Mouse (Mus musculus) gonadal fat pad, adult 2 months (tissue): Measurements from ENCODE around the gene Eme1. TPM values are rescaled to one million over a fixed set of nuclear protein-coding genes. Genes with fewer than 3 reads are reported as not detected.
A peak's percentile ranks its signal among the peaks of the same experiment; 100 is the strongest.
"Not testable (repeated sequence)": the region's sequence is repeated elsewhere in the genome, so short reads cannot be mapped to it uniquely, and the experiment has no call there.

ENCODE experiments used
- DNase-seq: peaks from one replicate; pipeline ENCODE4 v3.0.0-alpha.2; 2012; ENCODE audit warnings: low read depth
- polyA plus RNA-seq: library from polyadenylated mRNA; depleted of rRNA; stranded (reverse); fragments of >200 nt; gene quantifications from 2 replicates; pipeline ENCODE4 v1.2.3, GENCODE M21; 2012; rRNA removed

Gene Eme1
- 0.28 and 0.66 TPM in 2 replicates for polyA plus RNA-seq

- DNase-seq, result no peak
Observed at GRCm38 (mm10) chr11:94653663-94654436, at the start of gene Eme1, which contains the start of gene Mrpl27. TSS of gene Eme1 (minus strand) at chr11:94653964. TSS of gene Mrpl27 (plus strand) at chr11:94653767.

- DNase-seq, result no peak
Observed at GRCm38 (mm10) chr11:94702216-94702610, 48.4 kb upstream of the Eme1 start.

- no peak for DNase-seq
Observed at GRCm38 (mm10) chr11:94701401-94702215, 47.8 kb upstream of the Eme1 start.

DNA sequence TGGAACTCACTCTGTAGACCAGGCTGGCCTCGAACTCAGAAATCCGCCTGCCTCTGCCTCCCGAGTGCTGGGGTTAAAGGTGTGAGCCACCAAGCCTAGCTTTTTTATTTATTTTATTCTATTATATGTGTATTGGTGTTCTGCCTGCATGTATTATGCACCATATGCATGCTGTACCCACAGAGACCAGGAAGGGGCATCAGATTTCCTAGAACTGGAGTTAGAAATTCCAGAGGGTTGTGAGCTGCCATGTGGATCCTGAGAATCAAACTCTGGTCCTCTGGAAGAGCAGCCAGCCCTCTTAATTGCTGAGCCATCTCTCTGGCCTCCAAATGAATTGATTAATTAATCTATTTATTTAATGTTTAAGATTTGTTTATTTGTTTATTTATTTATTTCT is 45.6 kb upstream of the Eme1 start:
- no peak for DNase-seq

GRCm38 (mm10) chr11:94697703-94698464 is 44.1 kb upstream of the Eme1 start:
- no peak for DNase-seq

DNA sequence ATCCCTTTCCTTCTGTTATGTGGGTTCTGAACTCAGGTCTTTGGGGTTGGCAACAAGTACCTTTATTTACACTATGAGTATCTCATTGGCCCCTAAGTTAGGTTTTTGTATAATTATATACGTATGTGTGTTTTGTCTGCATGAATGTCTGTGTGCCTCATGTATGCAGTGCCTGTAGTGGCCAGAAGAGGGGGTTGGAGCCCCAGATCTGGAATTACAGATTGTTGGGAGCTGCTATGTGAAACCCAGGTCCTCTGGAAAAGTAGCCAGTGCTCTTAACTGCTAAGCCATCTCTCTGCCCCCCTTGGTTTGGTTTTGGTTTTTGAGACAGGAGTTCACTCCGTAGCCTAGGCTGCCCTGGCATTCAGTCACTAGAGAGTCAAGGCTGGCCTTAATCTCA is 43.4 kb upstream of the Eme1 start:
- no peak for DNase-seq

GRCm38 (mm10) chr11:94695508-94695907 is 41.7 kb upstream of the Eme1 start:
- no peak for DNase-seq

DNA sequence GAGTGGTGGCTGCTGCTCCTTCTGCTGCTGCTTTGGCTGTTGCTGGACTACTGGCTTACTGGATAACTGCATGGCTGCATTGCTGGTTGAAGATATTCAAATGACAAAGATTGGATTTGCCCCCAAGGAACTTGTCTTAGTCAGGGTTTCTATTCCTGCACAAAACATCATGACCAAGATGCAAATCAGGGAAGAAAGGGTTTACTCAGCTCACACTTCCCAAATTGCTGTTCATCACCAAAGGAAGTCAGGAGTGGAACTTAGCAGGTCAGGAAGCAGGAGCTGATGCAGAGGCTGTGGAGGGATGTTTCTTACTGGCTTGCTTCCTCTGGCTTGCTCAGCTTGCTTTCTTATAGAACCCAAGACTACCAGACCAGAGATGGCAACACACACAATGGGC is 38.7 kb upstream of the Eme1 start:
- not testable (repeated sequence) for DNase-seq

- no peak for DNase-seq
Observed at GRCm38 (mm10) chr11:94687178-94687577, 33.4 kb upstream of the Eme1 start.

DNA sequence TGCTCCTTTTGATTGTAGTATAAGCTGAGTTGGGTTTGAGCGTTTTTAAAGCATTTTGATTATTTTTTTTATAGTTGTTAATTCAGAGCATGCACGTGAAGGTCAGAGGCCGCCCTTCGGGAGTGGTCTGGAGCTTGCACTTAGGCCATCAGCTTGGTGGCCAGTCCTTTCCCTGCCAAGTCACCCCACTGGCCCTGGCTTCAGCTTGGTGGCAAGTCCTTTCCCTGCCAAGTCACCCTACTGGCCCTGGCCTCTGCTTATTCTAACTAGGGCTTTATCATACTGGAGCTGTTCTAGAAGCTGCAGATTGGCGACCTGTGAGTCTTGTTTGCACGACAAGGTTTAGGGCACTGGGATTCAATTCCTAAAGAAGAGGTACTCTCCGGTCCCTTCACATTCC is 28.7 kb upstream of the Eme1 start:
- DNase-seq, result no peak

- DNase-seq, result no peak
Observed at GRCm38 (mm10) chr11:94681640-94682039, 27.9 kb upstream of the Eme1 start.

GRCm38 (mm10) chr11:94680639-94681038 is 26.9 kb upstream of the Eme1 start:
- DNase-seq, result no peak

- DNase-seq, result no peak
Observed at GRCm38 (mm10) chr11:94677607-94678145, 23.9 kb upstream of the Eme1 start.

GRCm38 (mm10) chr11:94676754-94677606 is 23.2 kb upstream of the Eme1 start, which contains the start of gene Xylt2:
TSS of gene Xylt2 (minus strand) at chr11:94677515.
- peak; percentile 20 for DNase-seq

DNA sequence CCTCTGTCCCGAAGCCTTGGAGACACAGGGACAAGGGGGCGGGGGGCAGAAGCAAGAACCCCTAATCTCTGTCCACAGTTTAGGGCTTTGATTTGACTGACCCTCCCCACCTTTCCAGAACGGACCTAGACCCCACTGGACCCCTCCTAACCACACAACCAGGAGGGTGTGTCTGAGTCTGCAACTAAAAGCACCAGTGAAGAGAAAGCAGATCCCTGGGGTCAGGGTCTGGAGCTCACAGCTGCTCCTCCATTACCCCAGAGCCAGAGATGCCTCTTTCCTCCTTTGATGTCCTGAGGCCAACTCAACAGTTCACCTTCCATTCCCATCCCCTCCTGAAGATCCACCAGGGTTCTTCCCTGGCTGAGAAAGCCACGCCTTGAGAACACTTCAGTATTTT is 22.5 kb upstream of the Eme1 start:
- DNase-seq, result no peak

DNA sequence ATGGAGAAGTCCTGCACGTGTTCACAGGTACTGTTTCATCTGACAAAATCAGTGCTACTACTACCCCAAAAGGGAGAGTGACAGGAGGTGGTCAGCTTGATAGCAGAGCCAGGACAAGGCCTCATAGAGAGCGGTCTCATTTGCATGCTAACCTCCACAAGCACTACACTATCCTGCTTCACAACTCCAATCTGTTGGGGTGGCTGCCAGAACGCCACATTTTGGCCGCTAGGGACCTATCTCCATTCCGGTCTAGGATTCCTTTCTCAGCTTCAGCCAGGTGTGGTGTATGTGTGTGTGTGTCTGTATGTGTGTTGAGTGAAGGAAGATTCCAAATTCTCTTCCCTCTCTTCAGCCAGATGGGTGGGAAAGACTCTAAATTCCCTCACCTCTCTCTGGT is 21.7 kb upstream of the Eme1 start:
- DNase-seq, result no peak

DNA sequence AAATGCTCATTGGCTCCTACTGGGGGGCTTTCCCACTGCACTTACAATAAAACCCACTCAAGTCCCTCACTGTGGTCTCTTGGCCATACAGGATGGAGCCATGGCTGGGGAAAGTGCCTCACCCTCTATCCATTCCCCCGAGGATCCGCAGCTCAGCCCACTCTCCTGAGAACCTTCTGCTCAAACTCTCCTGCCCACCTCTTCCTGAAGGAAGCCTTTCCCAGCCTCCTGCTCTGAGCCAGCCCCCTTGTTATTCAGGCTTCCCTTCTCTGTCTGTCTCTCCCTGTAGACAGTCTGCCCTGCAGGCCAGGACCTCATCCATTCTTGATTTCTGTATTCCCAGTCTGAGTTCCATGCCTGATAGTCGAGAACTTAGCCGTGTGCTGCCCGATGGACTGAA is 21.2 kb upstream of the Eme1 start:
- no peak for DNase-seq

GRCm38 (mm10) chr11:94665281-94665680 is 11.5 kb upstream of the Eme1 start:
- DNase-seq, result no peak

- no peak for DNase-seq
Observed at GRCm38 (mm10) chr11:94661344-94661743, 7.6 kb upstream of the Eme1 start.

GRCm38 (mm10) chr11:94652973-94653372 is 791 bp downstream of the Eme1 start:
- no peak for DNase-seq

GRCm38 (mm10) chr11:94651241-94651640 is 2.5 kb downstream of the Eme1 start:
- not testable (repeated sequence) for DNase-seq
